8 mouse cellular contexts compared by ENCODE assay signal in genomic region chr5:30072825-30073821, GRCm38 (mm10). TPM values are rescaled to one million over a fixed set of nuclear protein-coding genes. Genes with fewer than 3 reads are reported as not detected.
A peak's percentile ranks its signal among the peaks of the same experiment; 100 is the strongest.
DNase-seq lines count a peak whose midpoint lies in the region; ATAC-seq and TF ChIP-seq lines count a peak whose summit lies in the region.

Gene Tyms, minus strand, starts transcription at chr5:30073617.

- no peaks in the 10 kb centered on the region for H3K27me3 ChIP-seq in heart, embryonic 14.5 days (ENCODE audit: control insufficient read depth, insufficient read depth, low read length)
- H3K27me3 ChIP-seq in liver, embryonic 13.5 days = no peaks in the 10 kb centered on the region
- H3K27me3 ChIP-seq in neural tube, embryonic 11.5 days (ENCODE audit: control insufficient read depth, insufficient read depth, low read length) = no peaks in the 10 kb centered on the region
- no peaks in the 10 kb centered on the region for H3K27me3 ChIP-seq in stomach, postnatal 0 days (ENCODE audit: control insufficient read depth, insufficient read depth, low read length)

- peaks cover 2% of the 10 kb centered on the region; the same call in 1 of the 2 replicates for H3K4me1 ChIP-seq in brown adipose tissue, adult 24 weeks (ENCODE audit: control insufficient read depth, insufficient read depth, insufficient read length, low read length)
- peaks cover 2 to 9% of the 10 kb centered on the region in 2 experiments; a peak in 2 of 4 replicates for H3K4me1 ChIP-seq in heart, embryonic 14.5 days (ENCODE audit: control insufficient read depth in 2 of 2, insufficient read depth in 2 of 2, low read length in 2 of 2)
- H3K4me1 ChIP-seq in liver, embryonic 13.5 days (replicated peaks) = peaks cover 28% of the 10 kb centered on the region
- peaks cover 6% of the 10 kb centered on the region; the same call in 1 of the 2 replicates for H3K4me1 ChIP-seq in neural tube, embryonic 11.5 days (ENCODE audit: control insufficient read depth, insufficient read depth, low read length)
- H3K4me1 ChIP-seq in stomach, postnatal 0 days (replicated peaks; ENCODE audit: control insufficient read depth, insufficient read depth) = no peaks in the 10 kb centered on the region

- peak; percentile 87 for ATAC-seq in CD4-positive, CD25-positive, alpha-beta regulatory T cell, adult 4 months
- ATAC-seq in heart, embryonic 14.5 days (ENCODE audit: insufficient number of reproducible peaks, insufficient read depth, low FRiP score, low read depth) = peak; percentile 79; the same call in 1 of the 2 replicates
- peak; percentile 86 for ATAC-seq in liver, embryonic 13.5 days (ENCODE audit: low read depth)
- ATAC-seq in neural tube, embryonic 11.5 days (ENCODE audit: insufficient read depth, low FRiP score, low TSS enrichment) = peak; percentile 81
- ATAC-seq in stomach, postnatal 0 days (ENCODE audit: low FRiP score, low TSS enrichment) = peak; percentile 89

- DNase-seq in fibroblast of lung, adult 2 months (ENCODE audit: low read depth) = peak; percentile 47
- DNase-seq in kidney, postnatal 14 days = peak; percentile 87
- peak; percentile 80 for DNase-seq in liver, embryonic 13.5 days
- peak; percentile 88 for DNase-seq in neural tube, embryonic 11.5 days (ENCODE audit: low spot score)
- peak; percentile 90 for DNase-seq in stomach, postnatal 0 days (ENCODE audit: low spot score)

- WGBS in heart, embryonic 14.5 days = 1% methylated on average over 45 of the region's 45 CpGs
- WGBS in liver, embryonic 13.5 days (ENCODE audit: insufficient replicate concordance) = under 1% methylated on average over 45 of the region's 45 CpGs
- 2% methylated on average over 45 of the region's 45 CpGs for WGBS in neural tube, embryonic 11.5 days
- under 1% methylated on average over 42 of the region's 45 CpGs for WGBS in stomach, postnatal 0 days

- H3K27ac ChIP-seq in brown adipose tissue, adult 24 weeks (replicated peaks; ENCODE audit: low read depth, low read length) = 0 out of 2 replicates have a peak within 1 kb of the TSS, but pooled peaks have one; percentile 19
- peak within 1 kb of the TSS; percentile 80 to 84 for H3K27ac ChIP-seq in heart, embryonic 14.5 days (replicated peaks in 1 of 2; ENCODE audit: control insufficient read depth in 1 of 2, insufficient read depth in 1 of 2, low read depth in 2 of 2, low read length in 2 of 2)
- H3K27ac ChIP-seq in liver, embryonic 13.5 days = peak within 1 kb of the TSS; percentile 89
- peak within 1 kb of the TSS; percentile 60; the same call in 1 of the 2 replicates for H3K27ac ChIP-seq in neural tube, embryonic 11.5 days (ENCODE audit: low read depth, low read length)
- peak within 1 kb of the TSS; percentile 87 for H3K27ac ChIP-seq in stomach, postnatal 0 days (replicated peaks)

- H3K9me3 ChIP-seq in heart, embryonic 14.5 days (ENCODE audit: control insufficient read depth, low read length) = no peaks in the 10 kb centered on the region
- H3K9me3 ChIP-seq in liver, embryonic 13.5 days (replicated peaks) = no peaks in the 10 kb centered on the region
- no peaks in the 10 kb centered on the region for H3K9me3 ChIP-seq in neural tube, embryonic 11.5 days (ENCODE audit: control insufficient read depth, low read length)
- no peaks in the 10 kb centered on the region for H3K9me3 ChIP-seq in stomach, postnatal 0 days (ENCODE audit: control insufficient read depth, low read length)

- peaks cover 37% of the 10 kb centered on the region for H3K36me3 ChIP-seq in heart, embryonic 14.5 days (ENCODE audit: control insufficient read depth, insufficient read depth, low read length)
- peaks cover 39% of the 10 kb centered on the region for H3K36me3 ChIP-seq in liver, embryonic 13.5 days
- H3K36me3 ChIP-seq in neural tube, embryonic 11.5 days (ENCODE audit: control insufficient read depth, insufficient read depth, low read length) = peaks cover 7% of the 10 kb centered on the region; the same call in 1 of the 2 replicates
- H3K36me3 ChIP-seq in stomach, postnatal 0 days (ENCODE audit: control insufficient read depth, insufficient read depth, low read length) = peaks cover 4% of the 10 kb centered on the region; the same call in 1 of the 2 replicates

- H3K4me3 ChIP-seq in brown adipose tissue, adult 24 weeks (ENCODE audit: insufficient read depth, low read depth, low read length) = peak within 1 kb of the TSS; percentile 79
- H3K4me3 ChIP-seq in heart, embryonic 14.5 days (ENCODE audit: control insufficient read depth in 1 of 2, insufficient read depth in 1 of 2, low read depth in 1 of 2, low read length in 2 of 2) = peak within 1 kb of the TSS; percentile 62 to 82
- peak within 1 kb of the TSS; percentile 93 for H3K4me3 ChIP-seq in liver, embryonic 13.5 days (replicated peaks)
- peak within 1 kb of the TSS; percentile 61 for H3K4me3 ChIP-seq in neural tube, embryonic 11.5 days (ENCODE audit: low read depth, low read length)
- peak within 1 kb of the TSS; percentile 66 for H3K4me3 ChIP-seq in stomach, postnatal 0 days (ENCODE audit: low read depth, low read length)

- peak; percentile 44 for TF ChIP-seq CTCF in stomach, postnatal 0 days (IDR thresholded peaks at IDR 0.05; ENCODE audit: low read depth)

- H3K9ac ChIP-seq in heart, embryonic 14.5 days (ENCODE audit: low read length) = peak within 1 kb of the TSS; percentile 84
- peak within 1 kb of the TSS; percentile 95 for H3K9ac ChIP-seq in liver, embryonic 13.5 days
- peak within 1 kb of the TSS; percentile 80 for H3K9ac ChIP-seq in neural tube, embryonic 11.5 days (ENCODE audit: low read length)
- peak within 1 kb of the TSS; percentile 73 for H3K9ac ChIP-seq in stomach, postnatal 0 days (ENCODE audit: low read length)

- peak within 1 kb of the TSS; percentile 84 for H3K4me2 ChIP-seq in heart, embryonic 14.5 days (ENCODE audit: low read length)
- H3K4me2 ChIP-seq in liver, embryonic 13.5 days = peak within 1 kb of the TSS; percentile 86
- H3K4me2 ChIP-seq in neural tube, embryonic 11.5 days (ENCODE audit: low read depth) = peak within 1 kb of the TSS; percentile 79
- peak within 1 kb of the TSS; percentile 89 for H3K4me2 ChIP-seq in stomach, postnatal 0 days (replicated peaks; ENCODE audit: low read depth)

- no peak for TF ChIP-seq EP300 in stomach, postnatal 0 days (optimal IDR thresholded peaks at IDR 0.05)

RNA-seq across cellular contexts. Expression of gene Tyms, which starts in this region (rescaled TPM):
- polyA plus RNA-seq in CD4-positive, CD25-positive, alpha-beta regulatory T cell, adult 4 months (2017; shearing (Covaris generic)) = 10 to 100 TPM; 58.0 to 73.1 TPM
- polyA plus RNA-seq in brown adipose tissue, adult 24 weeks (2012; ENCODE audit: insufficient read depth, insufficient read length, missing spikeins) = 5.2 and 8.3 TPM in 2 replicates
- polyA plus RNA-seq in heart, embryonic 14.5 days (2014; fragmentation: Nextera tagmentation; extraction: Ambion mirVana) = 91.7 and 101 TPM in 2 replicates
- polyA plus RNA-seq in liver, embryonic 13.5 days (2015; fragmentation: Nextera tagmentation; extraction: Ambion mirVana) = 272 and 296 TPM in 2 replicates
- polyA plus RNA-seq in neural tube, embryonic 11.5 days (2014; fragmentation: Nextera tagmentation; extraction: Ambion mirVana) = 247 and 248 TPM in 2 replicates
- polyA plus RNA-seq in stomach, postnatal 0 days (2015; fragmentation: Nextera tagmentation; extraction: Ambion mirVana) = 82.1 and 84.8 TPM in 2 replicates

Comparison
In these comparisons a context has a peak if more than half of its experiments do, and no peak if none do; other contexts are left out.
1. Peak in every context shown above with its lines: DNase-seq, ATAC-seq, H3K4me3 ChIP-seq and H3K27ac ChIP-seq.
2. H3K27ac ChIP-seq: peak in every context shown above with its lines; median percentile 89 in liver, embryonic 13.5 days; 87 in stomach, postnatal 0 days; 82 in heart, embryonic 14.5 days; 60 in neural tube, embryonic 11.5 days; 19 in brown adipose tissue, adult 24 weeks.